Mouse (Mus musculus) spleen, postnatal 10 days (tissue): ENCODE results near the gene Rab40b.

Experiments used
- DNase-seq, 2 experiments: peaks; one replicate each; pipeline ENCODE4 v3.0.0; 2021 to 2022; ENCODE audit warnings: low spot score in 2 of 2

The Rab40b gene

GRCm38 (mm10) chr11:121387750-121388553 is at the start of gene Rab40b:
Rab40b (minus strand) TSS chr11:121388251.
- peak; percentile 46 to 82 for DNase-seq

GRCm38 (mm10) chr11:121437236-121437635 is 49.2 kb upstream of the Rab40b start:
- peak in 1 of 2 experiments; percentile 41 for DNase-seq

DNA sequence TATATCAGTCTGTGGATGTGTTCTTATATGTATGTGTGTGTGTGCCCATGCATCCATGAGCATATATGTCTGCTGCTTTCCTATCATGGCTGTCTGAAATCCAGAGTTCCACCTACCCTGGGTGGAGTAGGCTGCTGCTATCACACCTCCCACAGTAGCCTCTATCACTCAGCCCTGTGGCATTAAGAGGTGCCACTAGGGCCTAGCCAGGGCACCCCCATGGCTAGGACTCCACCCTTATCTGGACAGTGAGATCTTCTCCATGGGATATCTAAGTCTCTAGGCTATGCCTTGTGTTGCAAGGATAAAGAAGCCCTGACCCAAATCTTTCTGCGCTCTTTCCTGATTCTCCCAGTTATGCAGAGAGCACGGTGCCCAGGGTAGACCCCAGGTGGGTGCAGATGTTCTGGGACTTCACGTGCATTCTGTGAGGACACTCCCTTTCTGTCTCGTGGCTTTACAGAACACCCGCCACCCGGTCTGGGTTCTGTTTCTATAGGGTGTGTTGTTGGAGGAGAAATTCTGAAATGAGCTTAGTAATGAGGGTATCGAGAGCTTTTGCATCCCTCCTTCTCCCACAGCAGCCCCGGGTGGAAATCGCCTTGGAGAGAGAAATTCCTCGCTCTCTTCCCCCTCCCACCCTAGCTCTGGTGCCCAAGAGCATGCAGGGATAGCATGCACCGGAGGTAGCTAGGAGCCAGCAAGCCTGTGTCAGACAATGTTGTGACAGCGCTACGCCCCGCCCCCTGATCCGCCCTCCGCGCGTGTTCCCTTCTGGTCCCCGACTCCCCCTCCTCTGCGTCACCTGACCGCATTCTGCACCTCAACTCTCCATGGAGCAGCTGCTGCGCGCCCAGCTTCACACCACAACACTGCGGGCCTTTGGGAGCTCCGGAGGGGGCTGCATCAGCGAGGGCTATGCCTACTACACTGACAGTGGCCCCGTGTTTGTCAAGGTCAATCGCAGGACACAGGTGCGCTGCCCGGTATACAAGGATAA is 46.4 kb upstream of the Rab40b start, which contains the start of gene Fn3k:
Fn3k (plus strand) TSS at position 758 of the 1,000 bp plus-strand sequence.
- peak; percentile 87 to 94 for DNase-seq

- peak; percentile 73 to 76 for DNase-seq
These were observed 45.3 kb upstream of the Rab40b start for GRCm38 (mm10) chr11:121433397-121433796.

DNA sequence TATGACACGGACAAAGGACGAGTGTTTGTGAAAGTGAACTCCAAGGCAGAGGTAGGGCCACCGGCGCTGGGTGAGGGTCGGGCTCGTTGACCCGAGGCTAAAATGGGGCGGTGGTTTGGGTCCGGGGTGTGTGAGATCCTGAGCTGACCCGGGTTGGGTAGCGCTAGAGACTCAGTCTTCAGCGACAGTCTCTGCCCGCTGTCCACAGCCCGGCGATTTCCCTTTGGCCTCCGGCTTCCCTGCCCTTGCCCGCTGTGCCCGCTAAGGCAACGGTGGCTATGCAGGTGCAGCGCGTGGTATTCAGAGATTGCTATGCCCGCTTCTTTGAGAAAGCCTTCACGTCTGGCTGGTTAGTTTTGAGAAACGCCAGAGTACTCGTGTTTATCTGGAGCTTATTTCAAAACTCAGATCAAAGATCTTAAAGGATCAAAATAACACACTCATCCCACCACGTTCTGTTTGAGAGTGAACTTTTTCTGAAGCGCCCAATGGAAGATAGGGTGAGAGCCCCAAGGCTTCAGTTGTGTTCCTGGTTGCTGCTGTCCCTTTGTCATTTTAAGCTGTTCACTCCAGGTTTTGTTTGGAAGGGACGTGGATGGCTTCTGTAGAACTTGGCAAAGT is 33.6 kb upstream of the Rab40b start:
- no peak for DNase-seq

GRCm38 (mm10) chr11:121420830-121421552 is 32.9 kb upstream of the Rab40b start, which contains the start of gene Fn3krp:
Fn3krp (plus strand) TSS chr11:121421401.
- DNase-seq: peak; percentile 99 to 100

DNA sequence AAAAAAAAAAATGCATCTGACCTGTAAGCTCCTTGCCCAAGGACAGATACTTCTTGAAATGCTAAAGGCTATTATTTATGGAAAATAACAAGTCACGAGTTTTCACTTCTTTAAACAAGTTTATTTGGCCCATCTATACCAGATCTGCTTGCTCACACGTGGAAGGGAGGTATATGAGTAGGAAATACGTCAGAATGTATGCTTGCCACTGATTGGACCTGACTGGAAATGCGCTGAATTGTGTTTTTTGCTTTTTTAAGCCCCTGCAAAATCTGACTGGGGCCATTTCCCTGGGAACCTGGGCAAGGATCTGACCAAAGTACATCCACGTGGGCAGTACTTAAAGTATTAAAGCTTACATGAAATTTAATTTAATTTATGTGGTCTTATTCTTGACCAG is 32.3 kb upstream of the Rab40b start:
- no peak for DNase-seq

DNA sequence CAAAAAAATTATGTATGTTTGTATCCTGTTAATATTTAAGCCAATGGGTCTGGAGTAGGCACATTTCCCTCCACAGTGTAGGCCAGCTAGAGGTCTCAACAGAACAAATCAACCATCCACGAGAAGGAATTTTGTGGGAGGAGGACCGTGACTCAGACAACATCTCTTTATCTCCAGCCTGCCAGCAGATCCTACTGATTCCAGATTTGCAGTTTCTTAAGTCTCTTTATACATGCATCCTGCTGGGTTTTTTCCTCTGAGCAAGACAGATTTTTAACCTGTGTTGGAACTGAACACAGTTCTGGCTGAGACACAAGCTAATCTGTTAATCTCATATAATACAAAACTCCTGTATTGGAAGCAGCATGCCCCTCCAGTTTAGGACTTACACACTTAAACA is 30.9 kb upstream of the Rab40b start:
- DNase-seq: no peak

DNA sequence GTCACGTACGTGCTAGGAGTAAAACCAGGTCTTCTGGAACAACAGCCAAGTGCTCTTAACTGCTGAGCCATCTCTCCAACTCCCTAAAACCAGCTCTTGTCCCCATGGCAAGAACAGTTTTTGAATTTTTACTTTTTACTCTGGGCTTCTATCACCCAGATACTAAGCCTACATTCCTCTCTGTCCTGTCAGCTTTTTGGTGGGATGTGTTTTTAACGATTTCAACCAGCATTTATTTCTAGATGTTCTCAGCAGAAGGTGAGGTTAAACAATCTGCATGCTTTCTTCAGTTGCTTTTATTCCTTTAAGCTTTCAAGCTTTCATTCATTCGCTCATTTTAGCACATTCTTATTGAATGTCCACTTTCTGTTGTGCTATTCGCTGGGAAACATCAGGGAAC is 29.9 kb upstream of the Rab40b start:
- no peak for DNase-seq

DNA sequence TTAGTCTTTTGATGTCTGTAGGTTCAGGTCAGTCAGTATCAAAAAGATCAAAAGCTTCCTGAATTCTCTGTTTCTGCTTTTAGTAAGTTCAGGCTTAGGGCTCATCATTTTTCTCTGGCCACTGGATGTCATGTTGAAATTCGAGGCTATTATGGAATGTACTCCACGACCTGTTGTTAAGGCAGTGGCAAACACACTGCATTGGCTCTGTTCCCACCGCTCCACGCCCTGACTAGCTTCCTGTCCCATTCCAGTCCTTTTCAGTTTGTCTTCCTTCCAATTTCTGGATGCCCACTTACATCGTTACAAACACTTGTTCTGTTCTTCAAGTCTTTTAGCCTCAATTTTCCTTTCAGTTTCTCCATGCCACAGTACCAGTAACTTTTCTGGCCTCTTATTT is 27.3 kb upstream of the Rab40b start:
- DNase-seq: no peak

DNA sequence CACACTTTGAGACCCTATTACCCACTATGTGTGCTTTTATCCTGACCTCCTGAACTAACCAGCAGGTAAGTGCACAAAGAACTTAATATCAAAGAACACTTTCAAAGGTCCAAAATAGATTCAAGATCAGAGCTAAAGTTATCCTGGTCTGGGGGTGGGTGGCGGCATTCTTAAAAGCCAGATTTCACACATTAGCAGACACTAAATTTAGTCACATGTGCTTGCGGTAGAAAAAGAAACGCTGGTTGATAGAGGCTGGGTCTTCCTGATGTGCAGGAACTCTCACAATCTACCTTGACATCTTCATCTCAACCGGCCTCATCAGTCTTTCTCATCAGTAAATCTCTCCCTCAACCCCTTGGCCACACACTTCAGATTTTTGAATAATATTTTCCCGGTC is 26.7 kb upstream of the Rab40b start:
- no peak for DNase-seq

DNA sequence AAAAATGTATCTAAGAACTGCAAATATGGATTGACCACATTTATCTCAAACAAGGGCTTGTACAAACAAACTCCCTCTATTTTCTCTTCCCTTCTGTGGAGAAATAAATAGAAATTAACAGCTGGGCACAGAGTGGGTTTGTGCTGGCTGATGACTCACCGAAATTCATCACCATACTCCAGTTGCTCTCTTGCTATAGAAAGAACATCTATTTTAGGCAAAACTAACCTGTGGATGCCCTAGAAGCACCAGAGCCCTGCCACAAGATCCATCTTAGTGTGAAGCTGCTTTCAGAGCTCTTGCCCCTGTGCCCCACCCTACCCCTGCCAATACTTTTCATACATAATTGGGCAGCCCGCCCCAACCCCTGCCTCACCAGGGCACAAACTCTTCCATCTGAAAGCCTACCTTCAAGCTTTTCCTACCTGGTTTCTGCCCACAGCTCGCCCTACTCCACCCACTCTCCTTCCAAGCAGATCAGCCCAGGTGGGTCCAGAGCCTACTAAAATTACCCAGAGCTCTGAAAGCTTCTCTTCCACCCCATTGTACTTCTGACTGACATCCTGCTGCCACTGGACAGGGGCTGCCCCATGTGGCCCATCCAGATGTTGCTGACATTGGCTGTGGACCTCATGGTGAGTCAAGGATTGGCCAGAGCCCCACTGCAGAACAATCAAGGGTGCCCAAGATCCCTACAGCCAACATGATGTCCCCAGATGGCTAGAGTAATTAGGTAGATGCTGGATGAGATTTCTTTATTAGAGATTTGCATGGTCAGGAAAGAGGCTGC is 19.5 kb upstream of the Rab40b start:
- no peak for DNase-seq

GRCm38 (mm10) chr11:121392405-121392804 is 4.4 kb upstream of the Rab40b start:
- DNase-seq: no peak

- no peak for DNase-seq
These were observed 2.7 kb upstream of the Rab40b start for GRCm38 (mm10) chr11:121390793-121391192.

- no peak for DNase-seq
These were observed 499 bp upstream of the Rab40b start for GRCm38 (mm10) chr11:121388554-121388945.

DNA sequence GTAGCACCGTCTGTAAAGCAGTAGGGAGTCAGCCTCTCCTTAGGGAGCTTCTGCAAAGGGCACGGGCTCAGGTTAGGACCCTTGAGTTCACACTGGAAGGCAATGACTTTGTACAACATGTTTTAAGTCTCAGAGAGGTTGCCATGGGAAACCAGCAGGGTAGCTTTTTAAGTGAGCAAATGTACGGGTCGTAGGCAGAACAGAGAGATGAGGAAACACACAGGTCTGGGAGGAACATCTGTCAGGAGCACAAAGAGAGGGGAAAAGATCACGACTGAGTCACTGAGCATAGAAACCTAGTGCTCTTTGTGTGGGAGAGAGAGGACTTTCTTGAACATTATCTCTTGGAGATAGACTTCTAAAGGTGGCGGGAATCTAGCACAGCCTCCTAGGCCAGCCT is 7.8 kb downstream of the Rab40b start:
- no peak for DNase-seq

DNA sequence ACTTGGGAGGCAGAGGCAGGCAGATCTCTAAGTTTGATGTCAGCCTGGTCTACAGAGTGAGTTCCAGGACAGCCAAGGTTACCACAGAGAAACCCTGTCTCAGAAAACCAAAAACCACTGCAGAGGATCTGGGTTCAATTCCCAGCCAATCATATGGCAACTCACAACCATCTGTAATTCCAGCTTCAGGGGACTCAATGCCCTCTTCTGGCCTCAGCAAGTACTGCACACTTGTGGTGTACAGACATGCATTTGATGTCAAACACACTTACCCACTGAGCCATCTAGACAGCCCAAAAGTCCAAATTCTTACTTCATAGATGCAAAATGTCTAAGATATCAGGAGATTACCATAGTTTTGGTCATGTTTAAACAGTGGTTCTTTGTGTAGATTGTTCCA is 9.4 kb downstream of the Rab40b start:
- no peak for DNase-seq

- DNase-seq: no peak
These were observed 14.7 kb downstream of the Rab40b start for GRCm38 (mm10) chr11:121373305-121373704.

- DNase-seq: no peak
These were observed 17.6 kb downstream of the Rab40b start for GRCm38 (mm10) chr11:121370337-121370994.

DNA sequence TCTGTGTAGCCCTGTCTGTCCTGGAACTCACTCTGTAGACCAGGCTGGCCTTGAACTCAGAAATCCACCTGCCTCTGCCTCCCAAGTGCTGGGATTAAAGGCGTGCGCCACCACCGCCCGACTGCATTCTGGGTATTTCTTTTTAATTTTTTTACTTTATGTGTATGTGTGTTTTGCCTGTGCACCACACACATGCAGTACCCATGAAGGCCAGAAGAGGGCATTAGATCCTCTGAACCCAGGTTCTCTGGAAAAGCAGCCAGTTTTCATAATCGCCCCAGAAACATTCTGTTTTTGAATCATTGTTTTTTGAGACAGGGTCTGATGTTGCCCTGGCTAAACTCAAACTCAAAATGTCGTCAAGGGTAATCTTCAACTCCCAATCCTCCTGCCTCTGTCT is 18.4 kb downstream of the Rab40b start:
- peak; percentile 70 to 84 for DNase-seq
